Mouse (Mus musculus): ENCODE measurements around the gene 1810010D01Rik. TPM values are rescaled to one million over a fixed set of nuclear protein-coding genes. Genes with fewer than 3 reads are reported as not detected.

1810010D01Rik gene
- total RNA-seq, 2 experiments from 2014 or later = 0.56 to 0.98 TPM

DNA sequence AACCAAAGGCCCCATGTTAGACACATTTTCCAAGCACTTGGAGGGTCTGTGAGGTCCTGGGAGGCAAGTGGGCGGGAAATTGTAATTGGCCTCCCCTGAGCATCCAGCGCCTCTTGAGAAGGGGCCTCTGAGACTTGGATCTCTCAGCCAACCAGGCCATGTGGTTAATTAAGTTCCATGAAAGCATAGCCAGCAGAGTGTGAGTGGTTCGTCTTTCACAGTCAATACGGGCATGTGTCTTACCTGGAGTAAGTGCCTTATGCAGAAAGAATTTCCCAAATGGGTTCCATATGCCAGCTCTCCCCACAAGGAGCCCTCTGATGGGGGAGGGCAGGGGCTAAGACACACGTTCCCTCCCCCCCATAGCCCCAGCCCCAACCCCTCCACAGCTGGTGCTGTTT is 28.2 kb downstream of the 1810010D01Rik start:
- DNase-seq (ENCODE audit: low spot score in 2 of 2) = no peak

DNA sequence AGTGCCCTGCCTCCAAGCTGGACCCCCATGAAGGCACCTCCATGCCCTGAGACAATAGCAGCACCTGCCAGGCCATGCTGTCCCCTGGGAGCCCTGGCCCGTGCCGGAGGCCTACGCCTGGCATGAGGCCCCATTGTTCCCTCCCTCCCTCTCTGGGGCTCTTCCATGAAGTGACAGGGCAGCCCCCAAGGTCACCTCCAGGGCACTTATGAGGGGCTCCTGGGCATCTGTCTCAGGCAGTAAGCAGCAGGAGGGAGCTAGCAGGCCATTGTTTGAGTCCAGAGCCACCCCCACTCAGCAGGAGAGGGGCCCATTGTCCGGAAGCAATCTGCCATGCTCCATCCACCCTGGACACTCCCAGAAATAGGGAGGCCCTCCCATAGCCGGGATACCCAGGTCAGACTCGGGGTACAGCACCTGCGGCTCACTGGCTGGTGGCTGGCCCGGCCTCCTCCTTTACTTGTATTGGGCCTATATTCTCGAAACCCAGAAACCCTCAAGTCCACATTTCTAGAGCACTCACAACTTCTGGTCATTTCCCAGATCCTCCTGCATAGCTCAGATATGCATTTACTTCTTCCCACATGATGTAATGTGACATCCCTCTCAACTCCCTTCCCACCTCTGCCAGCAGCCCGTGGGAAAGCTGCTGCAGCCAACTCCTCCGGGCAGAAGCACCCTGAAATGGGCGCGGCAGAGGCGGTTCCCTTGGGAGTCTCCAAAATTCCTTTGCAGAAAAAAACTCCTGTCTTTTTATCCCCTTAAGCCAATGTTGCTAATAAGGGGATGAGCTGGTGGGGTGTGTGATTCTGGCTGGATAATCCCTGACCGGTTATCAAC is 30.9 kb downstream of the 1810010D01Rik start:
- no peak for DNase-seq (ENCODE audit: low spot score in 2 of 2)

DNA sequence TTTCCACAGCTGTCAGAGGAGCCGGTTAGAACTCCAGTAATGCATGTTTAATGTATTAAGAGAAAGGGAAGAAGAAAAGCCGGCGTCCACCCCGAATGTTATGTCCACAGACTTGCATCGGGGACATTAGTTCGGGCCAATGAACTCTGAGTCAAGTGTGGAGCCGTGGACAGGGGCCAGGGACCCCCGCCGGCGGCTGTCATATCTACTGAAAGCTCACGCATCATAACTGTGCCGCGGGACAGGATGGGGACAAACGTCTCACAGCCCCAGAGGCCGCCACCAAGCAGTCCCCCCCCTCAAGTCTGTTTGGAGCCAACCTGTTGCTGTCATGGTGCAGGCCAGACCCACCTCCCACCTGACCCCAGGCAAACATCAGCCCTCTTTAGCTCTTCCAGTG is 34.4 kb downstream of the 1810010D01Rik start:
- no peak for DNase-seq (ENCODE audit: low spot score in 2 of 2)

DNA sequence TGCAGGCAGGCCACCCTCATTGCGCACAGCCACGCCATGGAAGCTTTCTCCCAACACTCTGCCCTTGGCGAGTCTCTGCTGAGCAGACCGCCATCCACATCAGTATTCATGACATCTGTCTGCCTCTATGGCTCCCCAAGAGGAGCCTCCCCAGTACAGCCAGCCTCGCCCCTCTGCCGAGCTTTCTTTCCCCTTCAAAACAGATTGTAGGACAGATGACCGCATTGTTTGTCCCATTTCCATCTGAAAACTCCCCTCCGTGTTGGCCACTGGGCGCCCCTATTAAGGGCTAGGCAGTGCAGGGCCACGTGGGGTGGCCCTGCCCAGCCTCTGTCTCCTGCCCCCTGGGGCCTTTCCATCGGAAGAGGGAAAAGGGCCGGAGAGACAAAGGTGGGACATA is 34.8 kb downstream of the 1810010D01Rik start:
- DNase-seq (ENCODE audit: low spot score in 2 of 2) = no peak

DNA sequence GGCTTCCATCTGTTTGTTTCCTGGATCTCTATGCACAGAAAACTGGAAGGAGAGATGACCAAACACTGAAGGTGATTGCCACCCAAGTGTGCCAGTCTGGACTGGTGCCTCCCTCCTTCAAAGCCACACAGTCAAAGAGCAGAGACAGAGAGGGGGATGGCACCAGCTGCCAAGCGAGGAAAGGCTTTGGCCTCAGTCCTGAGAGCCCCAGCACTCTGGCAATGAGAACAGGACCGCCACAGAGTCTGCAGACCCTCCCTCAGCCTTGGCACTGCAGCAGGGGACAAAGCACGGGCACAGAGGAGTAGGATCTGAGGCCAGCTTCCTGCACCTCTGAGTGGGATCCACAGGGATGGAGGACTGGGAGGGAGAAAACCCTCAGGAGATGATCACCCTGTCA is 38.2 kb downstream of the 1810010D01Rik start:
- peak in 1 of 2 experiments; percentile 35 for DNase-seq (ENCODE audit: low spot score in 2 of 2)

DNA sequence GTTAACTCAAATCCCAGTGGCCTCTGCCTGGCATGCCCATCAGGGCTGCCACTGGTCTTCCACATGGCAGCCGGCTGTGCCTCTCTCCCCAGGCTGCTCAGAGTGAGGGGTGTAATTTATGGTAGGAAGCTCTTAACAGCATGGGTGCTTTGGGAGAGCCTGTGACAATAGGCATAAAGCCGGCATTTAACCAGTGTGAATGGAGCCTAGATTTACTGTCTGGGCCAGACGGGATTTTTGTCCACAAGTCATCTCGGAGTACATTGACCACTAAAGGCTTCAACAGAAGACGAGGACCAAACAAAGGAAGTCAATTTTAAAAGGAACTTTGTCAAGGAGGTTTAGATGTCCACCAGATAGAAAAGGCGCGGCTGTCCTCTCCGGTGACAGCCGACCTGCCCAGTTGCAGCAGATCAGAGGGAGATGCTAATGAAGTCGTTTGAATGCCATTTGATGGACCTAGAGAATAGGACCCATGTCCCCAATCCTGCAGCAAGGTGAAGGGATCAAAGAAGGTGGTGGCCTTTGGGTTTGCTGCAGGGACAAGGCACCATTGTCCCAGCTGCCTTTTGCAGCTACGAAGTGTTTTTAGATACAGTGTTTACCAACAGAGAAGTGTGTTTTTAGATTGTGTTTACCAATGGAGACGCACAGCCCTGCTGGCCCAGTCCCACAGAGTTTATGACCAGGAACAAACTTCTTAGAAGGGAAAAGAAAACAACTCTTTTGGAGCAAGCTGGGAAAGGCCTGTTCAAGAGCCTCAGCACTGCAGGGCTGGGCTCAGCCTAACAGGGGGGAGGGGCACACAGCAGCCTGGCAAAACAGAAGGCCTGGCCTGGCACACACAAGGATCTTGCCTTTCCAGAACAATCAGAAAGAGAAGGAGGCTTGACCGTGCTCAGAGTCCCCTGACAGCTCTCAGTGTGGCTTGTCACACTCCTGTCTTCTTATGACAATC is 48.4 kb downstream of the 1810010D01Rik start:
- DNase-seq (ENCODE audit: low spot score in 2 of 2) = peak; percentile 36 to 48

Other genes with a start within 250 kb of the 1810010D01Rik start
- 1 to 10 TPM; 5.5 to 7.0 TPM for gene Tpcn2, start 75.9 kb upstream of the 1810010D01Rik start, total RNA-seq (2021)
- gene Mrgprf, start 92.7 kb upstream of the 1810010D01Rik start, total RNA-seq (2021) = 1 to 10 TPM; 1.6 to 2.2 TPM
- not detected for gene Mrgprd, start 106.7 kb upstream of the 1810010D01Rik start, total RNA-seq (2021)